Mouse (Mus musculus): ENCODE results near the gene Col2a1.

- TF ChIP-seq POLR2A (IDR thresholded peaks at IDR 0.05; ENCODE audit: low read depth, low read length) (no peak), CTCF (conservative IDR thresholded peaks at IDR 0.05; ENCODE audit: insufficient read depth, insufficient read length, low read depth, low read length) (no peak)
These were observed 28.8 kb upstream of the Col2a1 start for GRCm38 (mm10) chr15:98033233-98033748.

Measured in kidney, adult 2 months (tissue).